Mouse (Mus musculus) lung, embryonic 15.5 days (tissue): ENCODE results near the gene Olfr1493-ps1. TPM values are rescaled to one million over a fixed set of nuclear protein-coding genes. Genes with fewer than 3 reads are reported as not detected.

Experiments
- ATAC-seq: fragments of 200-750 bp; cut with Nextera tagmentation; 2 replicates; pipeline ENCODE4 v1.8.0; 2017; ENCODE audit warnings: moderate number of reproducible peaks, borderline replicate concordance; ENCODE audit not compliant: low FRiP score, low TSS enrichment; ENCODE audit errors: extremely low read depth
- H3K27ac ChIP-seq: fragments of 300-500 bp; sonication (generic); 2 replicates; pipeline ENCODE4 v1.5.1; 2015; ENCODE audit warnings: moderate library complexity, mild to moderate bottlenecking, inconsistent platforms
- H3K27me3 ChIP-seq: fragments of 300-500 bp; sonication (generic); 2 replicates; pipeline ENCODE4 v1.6.1; 2015; ENCODE audit warnings: inconsistent platforms
- H3K36me3 ChIP-seq: fragments of 300-500 bp; sonication (generic); 2 replicates; pipeline ENCODE4 v1.6.1; 2015; ENCODE audit warnings: inconsistent platforms
- H3K4me1 ChIP-seq: fragments of 300-500 bp; sonication (generic); 2 replicates; pipeline ENCODE4 v1.6.1; 2015; ENCODE audit warnings: inconsistent platforms
- H3K4me2 ChIP-seq: fragments of 300-500 bp; sonication (generic); 2 replicates; pipeline ENCODE4 v1.6.1; 2015; ENCODE audit warnings: inconsistent platforms, mild to moderate bottlenecking, moderate library complexity
- H3K4me3 ChIP-seq: fragments of 300-500 bp; sonication (generic); 2 replicates; pipeline ENCODE4 v1.5.1; 2015; ENCODE audit warnings: mild to moderate bottlenecking, inconsistent platforms
- H3K9ac ChIP-seq: fragments of 300-500 bp; sonication (generic); 2 replicates; pipeline ENCODE4 v1.6.1; 2015; ENCODE audit warnings: inconsistent platforms
- H3K9me3 ChIP-seq: fragments of 300-500 bp; sonication (generic); 2 replicates; pipeline ENCODE4 v1.6.1; 2016; ENCODE audit warnings: inconsistent platforms
- WGBS: fragments of 180-500 bp; shearing (Covaris S2); methylation state at CpG from one replicate; pipeline ENCODE4 v1.1.7; 2015; 5-methylcytosine and 5-hydroxymethylcytosine counted together
- polyA plus RNA-seq: library from polyadenylated mRNA; unstranded; fragments of >200 nt; fragmentation: Nextera tagmentation; extraction: Ambion mirVana; gene quantifications from 2 replicates; pipeline ENCODE4 v1.2.1, GENCODE M21; 2015

Gene Olfr1493-ps1
- polyA plus RNA-seq: not detected in 2 replicates

DNA sequence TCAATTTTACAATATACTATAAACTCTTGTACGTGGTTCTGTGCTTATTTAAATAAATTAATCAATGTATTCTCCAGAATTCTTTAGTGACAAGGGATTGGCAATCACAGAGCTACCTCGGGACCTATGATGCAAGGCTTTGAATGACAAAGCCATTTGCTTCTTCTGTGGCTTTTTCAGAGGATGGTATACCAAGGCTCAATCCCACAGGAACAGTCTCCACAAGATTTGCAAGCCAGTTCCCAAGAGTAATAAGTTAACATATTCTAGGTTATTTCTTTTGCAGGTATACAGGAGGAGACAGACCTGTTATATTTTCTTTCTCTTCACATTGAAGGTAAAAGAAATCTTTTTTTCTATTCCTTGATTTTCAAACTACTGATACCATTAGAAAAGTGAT, at the start of gene Olfr1493-ps1:
Olfr1493-ps1 (plus strand) TSS at position 301 of the 400 bp plus-strand sequence.
- Histone ChIP-seq H3K4me3 (no peak within 1 kb of the TSS), H3K36me3 (no peaks in the 10 kb centered on the region), H3K27me3 (no peaks in the 10 kb centered on the region), H3K4me2 (no peak within 1 kb of the TSS), H3K9ac (no peak within 1 kb of the TSS), H3K4me1 (no peaks in the 10 kb centered on the region), H3K9me3 (no peaks in the 10 kb centered on the region), H3K27ac (no peak within 1 kb of the TSS)
- ATAC-seq: no peak
- WGBS: 43% methylated on average over 2 of the region's 2 CpGs

DNA sequence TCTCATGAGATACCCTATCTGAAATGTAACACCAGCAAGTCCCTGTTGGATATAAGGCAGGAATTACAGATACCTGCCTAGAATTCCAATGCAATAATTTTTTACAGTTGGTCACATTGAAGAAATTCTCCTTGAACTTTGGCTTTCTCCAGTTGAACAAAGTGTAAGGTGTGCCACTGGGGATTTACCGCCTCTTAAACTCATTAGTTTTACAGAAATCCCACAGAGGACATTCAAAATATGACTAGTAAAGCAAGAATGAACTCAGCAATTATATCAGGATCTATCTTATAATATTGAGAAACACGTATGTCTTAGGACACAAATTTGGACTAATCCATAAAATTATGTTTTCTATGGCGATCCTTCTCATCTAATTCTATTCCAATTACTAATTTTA, 26.1 kb upstream of the Olfr1493-ps1 start, which contains the start of gene Olfr1491:
Olfr1491 (plus strand) TSS at position 301 of the 400 bp plus-strand sequence.
- WGBS: 62% methylated on average over 3 of the region's 3 CpGs
- Histone ChIP-seq H3K27ac (no peak within 1 kb of the TSS), H3K9me3 (no peaks in the 10 kb centered on the region), H3K4me2 (no peak within 1 kb of the TSS), H3K4me3 (no peak within 1 kb of the TSS), H3K9ac (no peak within 1 kb of the TSS), H3K4me1 (no peaks in the 10 kb centered on the region), H3K36me3 (no peaks in the 10 kb centered on the region), H3K27me3 (no peaks in the 10 kb centered on the region)
- ATAC-seq: no peak

DNA sequence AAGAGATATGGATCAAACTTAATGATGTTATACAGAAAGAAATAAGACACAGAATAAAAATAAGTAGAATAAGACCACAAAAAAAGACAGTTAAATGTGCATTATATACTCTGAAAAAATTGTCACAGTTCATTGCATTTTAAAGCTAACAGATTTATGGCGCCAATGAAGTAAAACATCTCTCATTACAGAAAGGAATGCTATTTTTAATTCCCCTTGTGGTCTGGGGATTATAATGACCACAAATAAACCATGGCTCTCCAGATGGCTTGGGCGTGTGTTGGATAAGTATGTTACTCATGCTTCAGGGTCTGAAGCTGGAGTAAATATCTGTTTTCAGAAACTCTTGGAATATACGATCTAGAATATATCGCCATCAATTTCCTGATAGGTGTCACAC, 16.4 kb downstream of the Olfr1493-ps1 start, which contains the start of gene Olfr1494:
Olfr1494 (plus strand) TSS at position 301 of the 400 bp plus-strand sequence.
- no peak for ATAC-seq
- Histone ChIP-seq H3K27me3 (no peaks in the 10 kb centered on the region), H3K4me2 (no peak within 1 kb of the TSS), H3K9ac (no peak within 1 kb of the TSS), H3K36me3 (no peaks in the 10 kb centered on the region), H3K27ac (no peak within 1 kb of the TSS), H3K9me3 (no peaks in the 10 kb centered on the region), H3K4me3 (no peak within 1 kb of the TSS), H3K4me1 (no peaks in the 10 kb centered on the region)
- WGBS: 85% methylated on average over 4 of the region's 4 CpGs

DNA sequence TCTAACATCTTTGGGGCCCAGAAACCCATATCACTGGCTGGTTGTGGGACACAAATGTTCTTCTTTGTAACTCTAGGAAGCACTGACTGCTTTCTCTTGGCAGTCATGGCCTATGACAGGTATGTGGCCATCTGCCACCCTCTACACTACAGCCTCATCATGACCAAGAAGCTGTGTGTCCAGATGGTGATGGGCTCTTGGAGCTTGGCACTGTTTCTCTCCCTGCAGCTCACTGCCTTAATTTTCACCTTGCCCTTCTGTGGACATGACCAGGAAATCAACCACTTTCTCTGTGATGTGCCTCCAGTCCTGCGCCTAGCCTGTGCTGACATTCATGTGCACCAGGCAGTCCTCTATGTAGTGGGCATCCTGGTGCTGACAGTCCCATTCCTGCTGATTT, 26.3 kb downstream of the Olfr1493-ps1 start:
- no peak overlapping the region for H3K4me3 ChIP-seq
- no peaks in the 10 kb centered on the region for H3K4me1 ChIP-seq
- no peak overlapping the region for H3K4me2 ChIP-seq
- no peaks in the 10 kb centered on the region for H3K27me3 ChIP-seq
- no peak overlapping the region for H3K9ac ChIP-seq
- no peaks in the 10 kb centered on the region for H3K9me3 ChIP-seq
- no peak overlapping the region for H3K27ac ChIP-seq
- ATAC-seq: no peak
- WGBS: 71% methylated on average over 1 of the region's 1 CpGs
- no peaks in the 10 kb centered on the region for H3K36me3 ChIP-seq

DNA sequence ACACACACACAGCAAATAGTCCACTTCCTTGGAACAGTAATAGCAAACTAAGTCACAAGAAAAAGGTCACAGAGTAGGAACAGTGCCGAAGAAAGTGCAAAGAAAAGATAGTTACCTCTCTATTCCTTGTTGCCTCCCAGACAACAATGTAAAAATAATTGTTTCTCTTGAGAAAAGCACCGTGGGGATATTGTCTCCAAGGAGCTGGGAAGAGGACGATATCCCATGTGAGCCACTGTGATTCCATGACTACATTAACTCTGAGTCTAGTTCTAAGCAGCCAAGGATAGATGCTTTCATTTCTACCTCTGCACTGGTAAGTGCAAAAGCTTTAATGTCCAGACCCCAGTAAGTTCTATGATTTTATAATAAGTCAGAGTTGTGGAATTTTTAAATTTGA, 41.2 kb downstream of the Olfr1493-ps1 start, which contains the start of gene Olfr1495:
Olfr1495 (plus strand) TSS at position 301 of the 400 bp plus-strand sequence.
- no peak for ATAC-seq
- Histone ChIP-seq H3K4me1 (no peaks in the 10 kb centered on the region), H3K4me3 (no peak within 1 kb of the TSS), H3K27me3 (no peaks in the 10 kb centered on the region), H3K27ac (no peak within 1 kb of the TSS), H3K9ac (no peak within 1 kb of the TSS), H3K4me2 (no peak within 1 kb of the TSS), H3K36me3 (no peaks in the 10 kb centered on the region), H3K9me3 (no peaks in the 10 kb centered on the region)
- 83% methylated on average over 3 of the region's 3 CpGs for WGBS

DNA sequence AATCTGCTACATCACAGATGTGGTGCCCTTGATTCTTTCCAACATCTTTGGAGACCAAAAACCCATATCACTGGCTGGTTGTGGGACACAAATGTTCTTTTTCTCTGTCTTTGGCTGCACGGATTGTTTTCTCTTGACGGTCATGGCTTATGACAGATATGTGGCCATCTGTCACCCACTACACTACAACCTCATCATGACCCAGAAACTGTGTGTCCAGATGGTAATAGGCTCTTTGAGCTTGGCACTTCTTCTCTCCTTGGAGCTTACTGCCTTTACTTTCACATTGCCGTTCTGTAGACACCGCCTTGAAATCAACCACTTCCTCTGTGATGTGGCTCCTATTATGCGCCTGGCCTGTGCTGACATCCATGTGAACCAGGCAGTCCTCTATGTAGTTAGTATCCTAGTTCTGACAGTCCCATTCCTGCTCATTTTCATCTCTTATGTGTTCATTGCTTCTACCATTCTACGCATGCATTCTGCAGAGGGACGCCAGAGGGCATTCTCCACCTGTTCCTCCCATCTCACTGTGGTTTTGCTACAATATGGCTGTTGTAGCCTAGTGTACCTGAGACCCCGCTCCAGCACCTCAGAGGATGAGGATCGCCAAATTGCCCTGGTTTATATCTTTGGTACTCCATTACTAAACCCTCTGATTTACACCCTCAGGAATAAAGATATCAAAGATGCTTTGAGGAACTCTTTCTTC, 45.6 kb downstream of the Olfr1493-ps1 start:
- Histone ChIP-seq H3K9ac (no peak overlapping the region), H3K9me3 (no peaks in the 10 kb centered on the region), H3K36me3 (no peaks in the 10 kb centered on the region), H3K4me2 (no peak overlapping the region), H3K27me3 (no peaks in the 10 kb centered on the region), H3K4me3 (no peak overlapping the region), H3K4me1 (no peaks in the 10 kb centered on the region), H3K27ac (no peak overlapping the region)
- 86% methylated on average over 9 of the region's 9 CpGs for WGBS
- ATAC-seq: no peak

DNA sequence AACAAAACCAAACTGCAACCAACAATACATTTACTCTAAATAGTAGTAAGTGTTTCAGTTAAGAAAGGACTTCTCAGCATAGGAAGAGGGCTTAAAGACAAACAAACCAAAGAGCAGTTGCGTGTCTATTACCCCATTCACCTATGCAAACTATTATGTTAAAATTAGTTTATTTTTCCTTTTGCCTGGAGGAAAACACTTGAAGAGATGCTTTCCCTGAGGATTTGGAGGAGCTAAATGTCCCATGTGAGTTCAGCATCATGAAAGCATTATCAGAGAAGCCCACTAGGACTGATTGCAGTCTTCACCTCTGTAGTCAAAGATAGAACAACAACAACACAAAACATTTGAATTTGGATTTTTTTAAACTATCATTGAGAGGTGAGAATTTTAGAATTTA, 54.5 kb downstream of the Olfr1493-ps1 start, which contains the start of gene Olfr1496:
Olfr1496 (plus strand) TSS at position 301 of the 400 bp plus-strand sequence.
- H3K4me1 ChIP-seq: no peaks in the 10 kb centered on the region
- H3K27ac ChIP-seq: no peak within 1 kb of the TSS
- H3K4me2 ChIP-seq: no peak within 1 kb of the TSS
- WGBS: 77% methylated on average over 1 of the region's 1 CpGs
- no peak within 1 kb of the TSS for H3K9ac ChIP-seq
- no peaks in the 10 kb centered on the region for H3K36me3 ChIP-seq
- H3K4me3 ChIP-seq: no peak within 1 kb of the TSS
- no peaks in the 10 kb centered on the region for H3K27me3 ChIP-seq
- no peak for ATAC-seq
- no peaks in the 10 kb centered on the region for H3K9me3 ChIP-seq

Other genes with a start within 250 kb of the Olfr1493-ps1 start
- gene Olfr1475, start 243.1 kb upstream of the Olfr1493-ps1 start, polyA plus RNA-seq: not detected in 2 replicates
- not detected in 2 replicates for gene Olfr1477, start 222.7 kb upstream of the Olfr1493-ps1 start, polyA plus RNA-seq
- gene Olfr1480, start 195.4 kb upstream of the Olfr1493-ps1 start, polyA plus RNA-seq: not detected in 2 replicates
- not detected in 2 replicates for gene Olfr1484, start 139.8 kb upstream of the Olfr1493-ps1 start, polyA plus RNA-seq
- gene Olfr1487, start 105.9 kb upstream of the Olfr1493-ps1 start, polyA plus RNA-seq: not detected in 2 replicates
- gene Olfr1489, start 91.7 kb upstream of the Olfr1493-ps1 start, polyA plus RNA-seq: not detected in 2 replicates
- not detected in 2 replicates for gene Olfr1490, start 72.2 kb upstream of the Olfr1493-ps1 start, polyA plus RNA-seq
- not detected in 2 replicates for gene Olfr1491, start 26.0 kb upstream of the Olfr1493-ps1 start, polyA plus RNA-seq
- gene Olfr1494, start 16.4 kb downstream of the Olfr1493-ps1 start, polyA plus RNA-seq: not detected in 2 replicates
- not detected in 2 replicates for gene Olfr1495, start 41.3 kb downstream of the Olfr1493-ps1 start, polyA plus RNA-seq
- gene Olfr1496, start 54.6 kb downstream of the Olfr1493-ps1 start, polyA plus RNA-seq: not detected in 2 replicates
- gene Olfr1497, start 74.9 kb downstream of the Olfr1493-ps1 start, polyA plus RNA-seq: not detected in 2 replicates
- gene Olfr1499, start 96.2 kb downstream of the Olfr1493-ps1 start, polyA plus RNA-seq: not detected in 2 replicates
- not detected in 2 replicates for gene Olfr1500, start 107.2 kb downstream of the Olfr1493-ps1 start, polyA plus RNA-seq
- gene Olfr1501, start 127.4 kb downstream of the Olfr1493-ps1 start, polyA plus RNA-seq: not detected in 2 replicates
- not detected in 2 replicates for gene Olfr1502, start 138.5 kb downstream of the Olfr1493-ps1 start, polyA plus RNA-seq
- not detected in 2 replicates for gene Olfr1504, start 174.7 kb downstream of the Olfr1493-ps1 start, polyA plus RNA-seq
- gene Olfr1505, start 190.3 kb downstream of the Olfr1493-ps1 start, polyA plus RNA-seq: not detected in 2 replicates